Mouse (Mus musculus): ENCODE measurements at regions not wholly inside any gene's neighbourhood (a gene's known extent, or its start where the extent isn't known, plus 50 kb on each side); places are given as distances from the start of the nearest gene placed in this dataset.
A peak's percentile ranks its signal among the peaks of the same experiment; 100 is the strongest.

GRCm38 (mm10) chr14:83143488-83143887 lies 1299.9 kb upstream of the Pcdh17 start:
- H3K9ac ChIP-seq, result no peak overlapping the region
- H3K9me3 ChIP-seq (ENCODE audit: control insufficient read depth, low read length), result no peaks in the 10 kb centered on the region
- H3K27me3 ChIP-seq (ENCODE audit: control insufficient read depth, insufficient read depth, low read length), result no peaks in the 10 kb centered on the region
- no peak overlapping the region for H3K4me3 ChIP-seq (replicated peaks; ENCODE audit: low read length)
- no peaks in the 10 kb centered on the region for H3K4me1 ChIP-seq (replicated peaks; ENCODE audit: control insufficient read depth, insufficient read depth, low read length)
- H3K4me2 ChIP-seq (replicated peaks), result no peak overlapping the region
- no peak overlapping the region for H3K27ac ChIP-seq
- ATAC-seq (ENCODE audit: low FRiP score), result no peak
- H3K36me3 ChIP-seq (replicated peaks; ENCODE audit: control insufficient read depth, insufficient read depth), result no peaks in the 10 kb centered on the region
- no peak for DNase-seq (ENCODE audit: low spot score)
- WGBS, result 47% methylated on average over 1 of the region's 1 CpGs

DNA sequence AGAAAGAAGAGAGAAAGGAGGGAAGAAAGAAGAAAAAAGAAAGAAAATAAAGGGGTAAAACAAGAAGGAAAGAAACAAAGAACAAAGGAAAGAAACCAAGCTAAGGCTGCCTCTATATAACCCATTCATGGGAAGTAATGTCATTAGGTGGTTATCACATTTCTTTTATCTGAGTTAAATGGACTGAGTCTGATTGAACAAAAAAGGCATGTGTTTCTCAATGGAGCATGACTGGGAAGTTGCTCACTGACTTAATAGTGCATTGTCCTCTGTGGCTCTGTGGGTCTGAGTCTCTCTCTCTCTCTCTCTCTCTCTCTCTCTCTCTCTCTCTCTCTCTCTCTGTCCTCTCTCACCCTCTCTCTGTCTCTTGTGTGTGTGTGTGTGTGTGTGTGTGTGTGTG lies 1288.5 kb upstream of the Pcdh17 start:
- no peaks in the 10 kb centered on the region for H3K4me1 ChIP-seq (replicated peaks; ENCODE audit: control insufficient read depth, insufficient read depth, low read length)
- H3K9ac ChIP-seq, result no peak overlapping the region
- DNase-seq (ENCODE audit: low spot score) (no peak), ATAC-seq (ENCODE audit: low FRiP score) (peak; percentile 66; the same call in 1 of the 2 replicates)
- no peak overlapping the region for H3K4me3 ChIP-seq (replicated peaks; ENCODE audit: low read length)
- H3K9me3 ChIP-seq (ENCODE audit: control insufficient read depth, low read length), result no peaks in the 10 kb centered on the region
- H3K27me3 ChIP-seq (ENCODE audit: control insufficient read depth, insufficient read depth, low read length), result no peaks in the 10 kb centered on the region
- H3K36me3 ChIP-seq (replicated peaks; ENCODE audit: control insufficient read depth, insufficient read depth), result no peaks in the 10 kb centered on the region
- no peak overlapping the region for H3K27ac ChIP-seq
- H3K4me2 ChIP-seq (replicated peaks), result no peak overlapping the region

Data from hindbrain, embryonic 14.5 days (tissue).